Mouse (Mus musculus): ENCODE results near the gene Znhit6. TPM values are rescaled to one million over a fixed set of nuclear protein-coding genes. Genes with fewer than 3 reads are reported as not detected.

The Znhit6 gene
- 21.1 TPM for polyA plus RNA-seq (2017; shearing (Covaris generic))

DNA sequence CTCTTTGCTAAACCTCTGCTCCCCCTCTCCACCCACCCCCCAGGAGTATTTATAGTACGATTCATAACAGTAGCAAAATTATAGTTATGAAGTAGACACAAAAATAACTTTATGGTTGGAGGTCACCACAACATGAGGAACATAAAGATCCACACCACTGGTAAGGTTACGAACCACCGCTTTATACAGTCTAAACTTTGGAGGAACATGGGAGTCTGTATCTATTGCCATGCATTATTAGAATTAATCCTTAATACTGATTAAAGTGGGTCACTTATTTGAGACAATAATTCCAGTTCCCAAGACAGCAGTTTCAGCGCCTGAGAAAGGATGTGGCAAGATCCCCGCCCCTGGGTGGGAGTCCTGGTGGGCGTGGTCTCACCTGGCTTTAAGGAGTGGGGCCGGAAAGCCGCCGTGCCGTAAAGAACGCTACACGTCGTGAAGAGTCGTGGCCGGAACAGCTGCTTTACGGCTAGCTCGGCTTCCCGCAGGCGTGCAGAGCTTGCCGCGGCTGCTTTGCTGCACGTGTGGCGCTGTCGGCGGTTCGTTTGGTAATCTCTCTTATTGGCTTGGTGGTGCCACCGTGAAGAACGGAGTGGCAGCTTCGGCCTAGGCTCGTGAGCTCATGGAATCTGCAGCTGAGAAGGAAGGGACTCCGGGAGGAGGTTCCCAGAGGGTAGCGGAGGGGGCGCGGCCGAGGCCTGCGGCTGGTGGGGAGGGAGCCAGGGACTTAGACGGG lies at the start of gene Znhit6:
Gene Znhit6 (plus strand): TSS at position 463 of the 739 bp plus-strand sequence.

DNA sequence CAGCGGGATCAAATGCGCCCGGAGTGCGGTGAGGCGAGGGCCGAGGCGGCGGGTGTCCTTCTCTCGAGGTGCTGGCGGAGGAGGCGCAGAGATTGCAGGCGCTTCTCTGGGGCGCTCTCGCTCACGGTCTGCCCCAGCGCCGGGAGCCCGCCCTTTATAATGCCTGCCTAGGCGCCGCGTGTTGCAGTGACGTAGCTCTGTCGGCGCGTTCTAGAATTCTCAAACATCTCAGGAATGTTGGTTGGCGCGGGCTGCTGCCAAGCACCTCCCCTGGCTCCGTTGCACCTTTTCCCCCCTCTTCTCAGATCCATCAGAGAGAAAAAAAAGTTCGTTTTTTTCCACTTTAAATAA lies 73.8 kb downstream of the Znhit6 start, which contains the start of gene Ccn1:
Gene Ccn1 (minus strand): TSS at position 130 of the 351 bp plus-strand sequence.

Other genes with a start within 250 kb of the Znhit6 start
- gene Ccn1, start 73.8 kb downstream of the Znhit6 start, polyA plus RNA-seq (2017; shearing (Covaris generic)), result not detected
- not detected for gene Ddah1, start 182.5 kb downstream of the Znhit6 start, polyA plus RNA-seq (2017; shearing (Covaris generic))